Mouse (Mus musculus): ENCODE results near the gene Izumo1r. TPM values are rescaled to one million over a fixed set of nuclear protein-coding genes. Genes with fewer than 3 reads are reported as not detected.
A peak's percentile ranks its signal among the peaks of the same experiment; 100 is the strongest.

Gene Izumo1r
- total and polyA plus RNA-seq, 3 experiments = not detected

DNA sequence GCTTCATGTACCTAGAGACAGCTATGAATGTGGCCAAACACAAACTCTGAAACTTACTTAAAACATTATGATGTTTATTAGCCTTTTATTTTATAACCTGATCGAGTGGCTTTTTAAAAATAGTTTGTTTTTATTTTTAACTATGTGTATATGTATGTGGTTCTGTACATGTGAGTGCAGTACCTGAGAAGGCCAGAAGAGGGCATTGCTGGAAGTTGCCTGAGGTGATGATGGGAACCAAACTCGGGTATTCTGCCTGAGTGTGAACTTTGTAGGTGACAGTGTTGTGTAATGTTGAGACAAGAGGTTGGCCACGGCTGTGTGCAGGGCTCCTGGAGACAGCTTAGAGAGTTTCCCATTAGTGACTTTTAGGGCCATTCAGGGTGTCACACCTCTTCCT is 9.1 kb downstream of the Izumo1r start:
- no peak for DNase-seq (ENCODE audit: extremely low read depth)
- dilution Hi-C loops (cut with MboI; ENCODE audit: extremely low pct_ligation_motif_present, extremely low pct_unique_long_range_greater_than_20kb, low sequenced_read_pairs) (no loop called here), in situ Hi-C loops (cut with MboI; ENCODE audit: low pct_ligation_motif_present, low pct_unique_long_range_greater_than_20kb, low sequenced_read_pairs) (no loop called here)
- Histone ChIP-seq H3K79me2 (replicated peaks; ENCODE audit: control insufficient read depth, extremely low read depth, insufficient read depth, poor library complexity, severe bottlenecking) (no peaks in the 10 kb centered on the region), H3K9ac (ENCODE audit: insufficient read depth, low read depth) (no peak overlapping the region), H3K4me1 (ENCODE audit: control insufficient read depth in 1 of 2, insufficient read depth in 2 of 2) (peaks cover 0 to 13% of the 10 kb centered on the region in 2 experiments; a peak in 2 of 4 replicates), H3K27me3 (replicated peaks) (no peaks in the 10 kb centered on the region), H3K4me2 (ENCODE audit: insufficient read depth, low read depth, poor library complexity, severe bottlenecking) (no peak overlapping the region), H3K9me3 (replicated peaks; ENCODE audit: low read length) (no peaks in the 10 kb centered on the region), H3K27ac (ENCODE audit: insufficient read depth, low read depth) (no peak overlapping the region), H3K36me3 (replicated peaks in 1 of 2; ENCODE audit: control insufficient read depth in 1 of 2, insufficient read depth in 1 of 2, low read length in 1 of 2) (no peaks in the 10 kb centered on the region), H3K4me3 (replicated peaks in 1 of 3; ENCODE audit: low read depth in 2 of 3, low read length in 2 of 3, poor library complexity in 1 of 3) (no peak overlapping the region)
- TF ChIP-seq EP300 (IDR thresholded peaks at IDR 0.05; ENCODE audit: low read length) (no peak), SMC3 (IDR thresholded peaks at IDR 0.05; ENCODE audit: low read depth, low read length) (peak; percentile 15; the same call in 1 of the 2 replicates), ETS1 (conservative IDR thresholded peaks at IDR 0.05; ENCODE audit: low read depth, low read length) (no peak), CTCF (conservative IDR thresholded peaks at IDR 0.05 in 1 of 2, IDR thresholded peaks at IDR 0.05 in 1 of 2; ENCODE audit: low read depth in 2 of 2, low read length in 2 of 2) (peak; percentile 19 to 25; a peak in 1 of 4 replicates)

DNA sequence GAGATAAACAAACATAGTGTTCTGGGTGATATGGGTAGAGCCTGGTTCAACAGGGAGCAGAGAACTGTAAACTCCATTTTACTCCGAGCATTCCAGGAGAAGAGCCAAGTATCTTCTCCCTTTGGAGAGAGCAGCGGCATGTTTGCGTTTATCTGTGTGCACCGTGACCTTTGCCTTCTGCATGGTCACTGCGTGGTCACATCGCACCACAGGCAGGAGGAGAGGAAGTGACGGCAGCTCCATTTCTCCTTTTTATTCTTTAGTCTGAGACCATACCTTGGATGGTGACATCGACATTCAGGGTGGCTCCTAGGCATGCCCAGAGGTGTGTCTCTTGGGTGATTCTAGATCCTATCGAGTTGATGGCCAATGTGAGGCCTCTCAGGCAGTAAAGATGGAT is 10.4 kb downstream of the Izumo1r start:
- H3K4me2 ChIP-seq (ENCODE audit: insufficient read depth, low read depth, poor library complexity, severe bottlenecking) = no peak overlapping the region

DNA sequence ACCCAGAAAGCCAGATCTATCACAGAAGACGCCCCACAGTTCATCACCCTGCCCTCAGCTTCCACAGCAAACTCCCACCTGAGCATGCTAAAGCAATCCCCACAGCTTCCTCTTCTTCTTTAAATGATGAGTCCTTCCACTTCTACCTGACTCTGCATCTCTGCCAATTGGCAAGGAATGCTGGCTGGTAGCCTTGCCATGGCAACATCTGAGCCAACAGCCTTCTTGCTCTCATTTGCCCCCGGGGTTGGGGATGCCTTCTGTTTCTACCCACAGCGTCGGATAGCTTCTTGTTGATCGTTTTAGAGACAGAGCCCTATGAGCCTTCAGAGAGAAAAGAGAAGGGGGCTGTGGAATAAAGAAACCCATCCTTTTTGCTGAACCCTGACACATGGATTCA is 11.9 kb downstream of the Izumo1r start:
- Histone ChIP-seq H3K36me3 (replicated peaks in 1 of 2; ENCODE audit: control insufficient read depth in 1 of 2, insufficient read depth in 1 of 2, low read length in 1 of 2) (no peaks in the 10 kb centered on the region), H3K27me3 (replicated peaks) (no peaks in the 10 kb centered on the region), H3K4me1 (ENCODE audit: control insufficient read depth in 1 of 2, insufficient read depth in 2 of 2) (peaks cover 0 to 13% of the 10 kb centered on the region in 2 experiments; a peak in 2 of 4 replicates), H3K9ac (ENCODE audit: insufficient read depth, low read depth) (no peak overlapping the region), H3K79me2 (replicated peaks; ENCODE audit: control insufficient read depth, extremely low read depth, insufficient read depth, poor library complexity, severe bottlenecking) (no peaks in the 10 kb centered on the region), H3K4me3 (replicated peaks in 1 of 3; ENCODE audit: low read depth in 2 of 3, low read length in 2 of 3, poor library complexity in 1 of 3) (no peak overlapping the region), H3K4me2 (ENCODE audit: insufficient read depth, low read depth, poor library complexity, severe bottlenecking) (no peak overlapping the region), H3K9me3 (replicated peaks; ENCODE audit: low read length) (no peaks in the 10 kb centered on the region), H3K27ac (ENCODE audit: insufficient read depth, low read depth) (no peak overlapping the region)
- dilution Hi-C loops (cut with MboI; ENCODE audit: extremely low pct_ligation_motif_present, extremely low pct_unique_long_range_greater_than_20kb, low sequenced_read_pairs) = no loop called here
- DNase-seq (ENCODE audit: extremely low read depth) = no peak
- TF ChIP-seq ETS1 (conservative IDR thresholded peaks at IDR 0.05; ENCODE audit: low read depth, low read length) = no peak
- no peak for TF ChIP-seq ZNF384 (IDR thresholded peaks at IDR 0.05; ENCODE audit: low read depth, low read length)
- no peak for TF ChIP-seq MAFK (IDR thresholded peaks at IDR 0.05; ENCODE audit: insufficient replicate concordance, low read length)
- TF ChIP-seq ZMIZ1 (IDR thresholded peaks at IDR 0.05; ENCODE audit: low read depth, low read length) = no peak
- in situ Hi-C loops (cut with MboI; ENCODE audit: low pct_ligation_motif_present, low pct_unique_long_range_greater_than_20kb, low sequenced_read_pairs) = no loop called here

More for the DNA sequence above, 10.4 kb downstream of the Izumo1r start:
- no peaks in the 10 kb centered on the region for H3K36me3 ChIP-seq (replicated peaks in 1 of 2; ENCODE audit: control insufficient read depth in 1 of 2, insufficient read depth in 1 of 2, low read length in 1 of 2)
- H3K9me3 ChIP-seq (replicated peaks; ENCODE audit: low read length) = no peaks in the 10 kb centered on the region
- dilution Hi-C loops (cut with MboI; ENCODE audit: extremely low pct_ligation_motif_present, extremely low pct_unique_long_range_greater_than_20kb, low sequenced_read_pairs) = no loop called here
- H3K4me3 ChIP-seq (replicated peaks in 1 of 3; ENCODE audit: low read depth in 2 of 3, low read length in 2 of 3, poor library complexity in 1 of 3) = no peak overlapping the region
- no peaks in the 10 kb centered on the region for H3K79me2 ChIP-seq (replicated peaks; ENCODE audit: control insufficient read depth, extremely low read depth, insufficient read depth, poor library complexity, severe bottlenecking)
- no peak overlapping the region for H3K27ac ChIP-seq (ENCODE audit: insufficient read depth, low read depth)
- peaks cover 0 to 13% of the 10 kb centered on the region in 2 experiments; a peak in 2 of 4 replicates for H3K4me1 ChIP-seq (ENCODE audit: control insufficient read depth in 1 of 2, insufficient read depth in 2 of 2)
- no peak overlapping the region for H3K9ac ChIP-seq (ENCODE audit: insufficient read depth, low read depth)
- in situ Hi-C loops (cut with MboI; ENCODE audit: low pct_ligation_motif_present, low pct_unique_long_range_greater_than_20kb, low sequenced_read_pairs) = no loop called here
- TF ChIP-seq CHD1 (IDR thresholded peaks at IDR 0.05; ENCODE audit: low read depth, low read length) = no peak
- TF ChIP-seq UBTF (IDR thresholded peaks at IDR 0.05; ENCODE audit: low read depth, low read length) = no peak
- TF ChIP-seq IRF4 (IDR thresholded peaks at IDR 0.05; ENCODE audit: low read depth, low read length) = no peak
- no peak for TF ChIP-seq RAD21 (IDR thresholded peaks at IDR 0.05; ENCODE audit: low read depth, low read length)
- TF ChIP-seq MEF2A (IDR thresholded peaks at IDR 0.05; ENCODE audit: borderline replicate concordance, low read depth, low read length) = no peak
- TF ChIP-seq SMC3 (IDR thresholded peaks at IDR 0.05; ENCODE audit: low read depth, low read length) = no peak
- no peak for TF ChIP-seq HCFC1 (IDR thresholded peaks at IDR 0.05; ENCODE audit: low read depth, low read length)
- no peak for TF ChIP-seq USF2 (conservative IDR thresholded peaks at IDR 0.05; ENCODE audit: low read depth, low read length)
- TF ChIP-seq NELFE (IDR thresholded peaks at IDR 0.05; ENCODE audit: low read depth, low read length) = no peak
- no peak for TF ChIP-seq MAZ (IDR thresholded peaks at IDR 0.05; ENCODE audit: low read depth, low read length)
- no peak for TF ChIP-seq BHLHE40 (IDR thresholded peaks at IDR 0.05; ENCODE audit: low read depth, low read length)
- TF ChIP-seq JUN (IDR thresholded peaks at IDR 0.05; ENCODE audit: insufficient read depth, low read depth, low read length) = no peak
- no peak for TF ChIP-seq E2F4 (IDR thresholded peaks at IDR 0.05; ENCODE audit: insufficient replicate concordance, low read depth, low read length)
- TF ChIP-seq RCOR1 (conservative IDR thresholded peaks at IDR 0.05; ENCODE audit: low read depth, low read length) = no peak
- TF ChIP-seq POLR2AphosphoS2 (IDR thresholded peaks at IDR 0.05; ENCODE audit: low read depth, low read length) = no peak
- TF ChIP-seq ZC3H11A (IDR thresholded peaks at IDR 0.05; ENCODE audit: low read depth, low read length) = no peak
- H3K27me3 ChIP-seq (replicated peaks) = no peaks in the 10 kb centered on the region
- no peak for DNase-seq (ENCODE audit: extremely low read depth)
